Mouse (Mus musculus) layer of hippocampus, postnatal 25 days (tissue): Measurements from ENCODE around the gene Gm10271. TPM values are rescaled to one million over a fixed set of nuclear protein-coding genes. Genes with fewer than 3 reads are reported as not detected.

Experiments
- DNase-seq, 2 experiments: peaks; one replicate each; pipeline ENCODE4 v3.0.0; 2022; ENCODE audit warnings: mixed read lengths in 2 of 2, low spot score in 1 of 2; ENCODE audit errors: extremely low spot score in 1 of 2
- total RNA-seq, 2 experiments: library from RNA; stranded (reverse); gene quantifications; 2 replicates each; pipeline ENCODE4 v1.2.3; 2021

Gene Gm10271
- total RNA-seq, 2 experiments from 2014 or later = not detected

DNA sequence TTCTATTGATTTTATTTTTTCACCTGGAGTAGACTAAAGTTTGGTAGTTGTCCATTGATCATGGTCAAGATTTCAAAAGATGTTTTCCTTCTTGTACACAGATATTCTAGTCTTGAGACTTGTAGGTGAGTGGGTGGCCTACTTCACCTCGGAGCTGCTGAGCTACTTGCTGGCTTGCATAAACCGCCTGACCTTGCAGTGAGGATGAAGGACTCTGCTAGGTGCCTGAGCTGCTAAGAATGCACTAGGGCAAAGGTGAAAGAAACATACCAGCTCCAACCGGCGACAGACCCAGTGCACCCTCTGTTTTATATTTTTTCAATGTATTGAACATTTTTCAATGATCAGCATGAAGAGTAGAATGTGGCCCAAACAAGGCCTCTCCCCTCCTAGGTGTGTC, 7.9 kb upstream of the Gm10271 start:
- no peak for DNase-seq

GRCm38 (mm10) chr10:116978841-116979240, 6.4 kb upstream of the Gm10271 start:
- no peak for DNase-seq

DNA sequence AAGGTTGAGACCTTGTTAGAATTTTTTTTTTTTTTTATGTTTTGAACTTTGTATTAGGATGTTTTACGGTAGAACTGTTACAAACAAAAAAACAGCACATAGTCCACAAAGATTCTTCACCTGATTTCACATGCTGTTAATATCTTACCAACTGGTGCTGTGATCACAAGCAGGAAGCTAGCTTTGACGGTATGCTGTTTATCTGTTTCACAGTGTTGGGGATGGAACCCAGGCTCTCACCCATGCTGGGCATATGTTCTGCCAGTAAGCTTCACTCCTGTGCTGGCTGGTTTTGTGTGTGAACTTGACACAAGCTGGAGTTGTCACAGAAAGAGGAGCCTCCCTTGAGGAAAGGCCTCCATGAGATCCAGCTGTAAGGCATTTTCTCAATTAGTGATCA, 5.4 kb upstream of the Gm10271 start:
- DNase-seq = no peak

- no peak for DNase-seq
These were observed 5.0 kb upstream of the Gm10271 start for GRCm38 (mm10) chr10:116977455-116977854.

DNA sequence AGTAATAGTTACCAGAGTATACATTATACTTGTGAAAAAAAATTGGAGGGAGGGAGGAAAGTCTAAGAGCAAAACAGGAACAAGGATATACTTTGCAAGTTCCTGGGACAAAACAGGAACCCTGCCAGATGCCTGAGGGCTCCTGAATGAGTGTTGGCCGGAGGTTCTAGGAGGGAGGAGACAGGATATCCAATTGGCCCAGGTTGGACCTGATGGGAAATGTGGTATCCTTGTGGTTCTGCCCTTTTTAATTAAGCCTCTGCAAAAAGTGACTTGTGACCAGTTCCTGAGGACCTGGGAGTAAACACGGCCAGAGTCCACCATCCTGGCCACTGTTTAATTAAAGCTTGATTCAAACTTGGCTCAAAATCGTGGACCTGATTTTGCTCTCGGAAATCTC, 3.7 kb downstream of the Gm10271 start:
- no peak for DNase-seq

- no peak for DNase-seq
These were observed 6.3 kb downstream of the Gm10271 start for GRCm38 (mm10) chr10:116966065-116966464.

DNA sequence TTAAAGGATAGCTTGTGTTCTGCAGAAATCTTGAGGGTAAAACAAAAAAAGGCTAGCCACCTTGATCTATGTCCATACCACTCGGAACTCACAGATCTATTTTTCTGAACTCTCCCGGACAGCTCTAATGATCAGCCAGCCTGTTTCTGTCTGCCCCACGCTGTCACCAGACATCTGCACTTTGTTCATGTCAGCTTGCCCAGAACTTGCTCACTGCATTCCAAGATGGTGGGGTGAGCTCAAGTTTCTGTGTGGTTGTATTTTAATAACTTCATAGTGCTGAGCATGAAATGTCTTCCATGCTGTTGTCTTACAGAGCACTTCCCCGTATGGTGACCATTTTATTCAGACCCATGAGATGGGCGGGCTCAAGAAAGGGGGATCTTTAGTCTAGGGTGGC, 7.1 kb downstream of the Gm10271 start:
- DNase-seq = no peak

GRCm38 (mm10) chr10:116964571-116964970, 7.8 kb downstream of the Gm10271 start:
- no peak for DNase-seq

DNA sequence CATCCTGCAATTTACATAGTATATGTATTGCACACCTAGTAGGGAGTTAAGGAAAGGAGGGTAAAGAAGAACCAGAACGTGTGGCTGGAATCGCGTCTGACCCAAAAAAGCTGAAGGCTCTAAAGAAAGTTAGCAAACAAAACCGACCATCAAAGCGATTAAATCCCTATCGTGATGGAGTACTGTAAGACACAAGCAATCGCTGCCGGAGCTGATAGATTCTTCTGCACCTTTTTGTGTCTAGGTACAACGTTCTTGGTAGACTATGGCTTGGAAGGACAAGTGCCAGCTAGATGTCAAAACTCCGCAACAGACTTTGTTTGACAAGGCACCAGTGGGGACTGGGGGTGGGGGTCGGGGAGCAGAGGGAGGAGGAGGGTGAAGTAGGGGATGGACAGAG, 8.3 kb downstream of the Gm10271 start:
- DNase-seq = no peak

GRCm38 (mm10) chr10:116962803-116963202, 9.6 kb downstream of the Gm10271 start:
- no peak for DNase-seq

DNA sequence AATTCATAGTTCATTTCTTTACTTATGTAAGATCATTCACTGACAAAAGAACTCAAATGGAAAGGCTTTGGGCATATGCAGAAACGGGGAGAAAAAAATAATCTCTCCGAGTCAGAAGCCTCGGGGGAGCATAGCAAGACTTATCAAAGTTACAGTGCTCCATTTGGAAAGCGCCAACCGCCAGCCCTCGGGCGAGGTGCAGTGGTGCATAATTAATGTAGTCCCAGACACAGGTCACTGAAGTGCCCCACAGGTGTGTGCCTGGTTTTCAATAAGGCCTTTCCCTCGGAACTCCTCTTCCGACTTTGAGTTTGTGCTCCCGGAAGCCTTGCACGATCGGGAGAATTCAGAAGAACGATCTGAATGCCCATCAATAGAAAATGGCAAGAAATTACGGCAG, 10.3 kb downstream of the Gm10271 start:
- no peak for DNase-seq

DNA sequence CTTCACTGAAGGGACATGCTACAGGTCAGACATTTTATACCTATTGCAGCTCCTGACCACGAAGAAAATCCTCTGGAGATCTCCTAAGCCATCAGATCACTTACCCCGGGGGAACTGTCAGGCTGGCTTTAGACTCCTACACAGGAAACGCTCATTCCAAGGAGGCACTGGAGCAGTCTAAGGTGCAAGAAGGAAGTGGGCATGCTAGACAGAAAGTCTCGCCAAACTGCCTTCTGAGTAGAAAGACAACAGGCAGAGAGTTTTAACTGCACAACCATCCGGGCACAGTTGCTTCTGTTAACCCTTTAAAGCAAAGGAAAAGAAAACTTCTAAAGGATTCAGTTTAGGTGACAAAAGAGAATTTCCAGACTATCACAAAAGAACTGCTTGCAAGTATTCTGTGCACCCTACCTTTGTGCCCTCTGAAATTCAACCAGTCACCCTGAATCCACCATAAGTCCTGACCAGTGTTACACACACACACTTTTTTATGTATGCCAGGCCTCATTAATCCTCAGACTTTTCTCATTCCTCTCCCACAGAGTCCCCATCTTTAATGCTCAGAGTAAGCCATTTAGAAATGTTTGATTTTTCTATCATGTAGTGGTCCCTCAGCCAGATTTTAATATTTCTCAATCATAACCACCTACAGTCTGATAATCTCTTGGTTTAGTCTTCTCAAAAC, 14.4 kb downstream of the Gm10271 start:
- no peak for DNase-seq

DNA sequence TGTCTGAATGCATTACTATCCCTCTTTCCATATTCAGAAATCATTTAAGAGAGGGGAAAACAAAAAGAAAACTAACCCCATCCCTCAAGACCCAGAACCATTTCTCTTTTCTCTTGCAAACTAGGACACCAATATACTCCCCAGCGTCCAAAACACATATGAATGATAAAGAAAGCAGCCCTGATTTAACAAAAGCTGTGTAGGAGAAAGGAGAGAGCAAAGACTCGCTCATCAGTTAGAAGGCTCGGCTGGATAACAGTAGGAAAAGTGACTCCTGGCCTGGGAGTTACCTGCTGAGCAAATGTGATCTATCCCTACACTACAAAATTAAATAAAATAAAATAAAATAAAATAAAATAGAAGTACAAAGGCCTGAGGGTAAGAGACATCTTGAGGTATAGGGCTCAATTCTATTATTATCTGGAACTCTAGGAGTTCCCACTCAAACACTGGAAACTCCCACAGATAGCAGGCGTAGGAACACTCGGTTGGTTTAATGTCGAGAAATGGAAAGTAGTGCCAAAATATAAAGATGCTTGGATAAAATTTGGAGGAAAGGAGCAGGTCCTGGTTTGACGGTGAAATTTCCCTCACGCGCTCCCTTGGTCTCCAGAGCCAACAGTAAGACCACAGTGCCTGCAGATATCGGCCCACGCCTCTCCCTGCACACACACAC, 15.8 kb downstream of the Gm10271 start:
- DNase-seq = no peak

DNA sequence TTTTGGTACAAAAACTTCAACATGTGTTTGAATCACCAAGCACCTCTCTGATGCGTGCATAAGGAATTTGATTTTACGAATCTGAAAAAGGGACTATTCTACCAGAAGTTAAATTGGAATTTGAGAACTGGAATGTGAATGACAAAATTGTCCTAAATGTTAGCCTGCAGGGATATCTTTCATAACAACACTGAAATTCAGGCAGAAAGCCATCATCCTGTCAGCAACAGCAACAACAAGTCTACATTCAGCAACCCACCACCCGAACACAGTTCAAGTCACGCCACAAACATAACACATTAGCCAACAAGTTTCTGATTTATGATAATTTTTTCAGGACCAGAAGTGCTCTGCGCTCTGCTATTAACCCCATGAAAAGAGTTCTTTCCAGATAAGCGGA, 17.2 kb downstream of the Gm10271 start:
- no peak for DNase-seq

- no peak for DNase-seq
These were observed 21.5 kb downstream of the Gm10271 start for GRCm38 (mm10) chr10:116950886-116951285.

DNA sequence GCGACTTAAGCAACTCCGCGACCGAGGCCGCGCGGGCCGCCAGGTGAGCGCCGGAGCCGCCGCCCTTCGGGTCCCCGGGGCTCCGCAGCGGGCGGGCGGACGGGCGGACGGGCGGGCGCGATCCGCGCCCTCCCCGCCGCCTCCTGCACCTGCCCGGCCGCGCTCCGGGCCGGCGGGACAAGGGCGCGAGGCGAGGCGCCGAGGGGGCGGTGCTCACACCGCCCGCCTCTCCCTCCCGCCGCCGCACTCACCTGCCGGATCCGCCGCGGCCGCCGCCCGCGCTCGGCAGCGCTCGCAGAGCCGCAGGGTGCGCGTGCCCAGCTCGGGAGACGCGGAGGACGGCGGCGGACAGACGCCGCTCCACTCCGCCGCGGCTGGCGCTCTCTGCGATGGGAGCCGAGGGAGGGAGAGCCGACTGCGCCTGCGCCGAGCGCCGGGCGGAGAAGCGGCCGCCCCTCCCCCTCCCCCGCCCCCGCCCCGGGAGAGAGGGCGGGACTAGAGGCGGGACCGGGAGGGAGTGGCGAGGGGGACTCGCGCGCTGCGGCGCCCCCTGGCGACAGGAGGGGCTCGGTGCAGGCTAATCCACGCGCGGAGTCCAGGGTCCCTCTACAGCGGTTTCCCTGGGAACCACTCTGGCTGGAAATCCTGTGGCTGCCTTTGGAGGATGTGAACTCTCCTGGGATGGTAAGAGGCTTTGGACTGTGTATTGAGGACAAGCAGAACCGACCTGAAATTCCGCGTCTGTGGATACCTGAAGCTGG, 22.2 kb downstream of the Gm10271 start, which contains the start of gene Rab3ip:
TSS of gene Rab3ip (minus strand) at position 761 of the 761 bp plus-strand sequence.
- peak; percentile 88 to 94 for DNase-seq

DNA sequence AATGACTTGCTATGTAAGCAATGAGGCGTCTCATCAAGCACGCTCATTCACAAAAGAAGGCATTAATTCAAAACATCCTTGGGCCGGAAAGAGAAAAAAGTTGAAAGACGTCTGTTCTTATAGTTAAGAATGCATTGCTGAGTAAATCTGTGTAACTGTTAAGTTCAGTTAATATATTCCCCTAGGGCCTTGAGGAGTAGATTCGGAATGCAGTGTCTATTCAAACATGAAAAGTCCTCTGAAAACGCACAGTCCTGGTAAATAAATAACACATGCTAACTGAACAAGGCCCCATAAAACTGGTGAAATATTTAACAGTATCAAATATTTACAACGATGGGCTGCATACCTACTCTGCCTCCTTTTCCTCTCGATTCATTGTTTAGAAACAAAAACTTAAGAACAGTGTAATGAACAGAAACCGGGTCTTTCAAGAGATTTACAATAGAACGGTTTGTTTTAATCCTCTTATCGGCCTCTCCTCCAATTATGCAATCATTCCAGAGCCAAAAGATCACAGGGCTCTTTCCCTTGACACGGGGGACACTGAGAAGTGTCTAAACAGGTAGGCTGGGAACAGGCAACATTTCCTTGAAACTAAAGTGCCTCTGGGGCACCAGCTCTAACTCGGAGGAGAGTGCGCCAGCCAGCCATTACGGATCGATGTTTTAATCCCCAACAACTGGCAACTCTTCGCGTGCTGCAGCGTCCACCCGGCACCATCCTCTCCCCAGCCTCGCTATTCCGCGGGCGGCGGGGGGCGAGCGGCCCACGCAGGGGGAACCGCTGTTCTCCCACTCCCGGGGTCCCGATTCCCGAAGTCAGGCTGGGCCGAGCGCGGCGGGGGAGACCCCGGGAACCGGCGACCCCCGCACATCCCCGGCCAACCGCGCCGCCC, 23.0 kb downstream of the Gm10271 start:
- peak in 1 of 2 experiments; percentile 38 for DNase-seq

DNA sequence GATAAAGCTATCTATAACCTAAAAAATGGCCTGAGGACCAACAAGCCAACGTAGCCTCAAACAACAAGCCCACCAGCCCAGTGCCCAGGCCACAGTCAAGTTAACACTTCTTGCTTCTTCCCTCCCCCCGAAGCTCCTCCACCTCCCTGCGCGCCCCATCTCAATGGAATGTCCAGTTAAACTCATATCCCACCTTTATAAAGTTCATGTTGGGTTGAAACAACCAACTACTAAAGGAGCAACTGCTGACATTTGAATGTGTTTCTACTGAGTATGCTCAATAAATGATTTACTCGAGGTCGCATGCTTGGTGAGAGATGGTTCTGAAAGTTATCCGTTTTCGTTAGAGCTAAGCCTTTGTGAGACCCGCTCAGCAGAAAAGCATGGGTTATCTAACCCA, 24.0 kb downstream of the Gm10271 start:
- DNase-seq = no peak

DNA sequence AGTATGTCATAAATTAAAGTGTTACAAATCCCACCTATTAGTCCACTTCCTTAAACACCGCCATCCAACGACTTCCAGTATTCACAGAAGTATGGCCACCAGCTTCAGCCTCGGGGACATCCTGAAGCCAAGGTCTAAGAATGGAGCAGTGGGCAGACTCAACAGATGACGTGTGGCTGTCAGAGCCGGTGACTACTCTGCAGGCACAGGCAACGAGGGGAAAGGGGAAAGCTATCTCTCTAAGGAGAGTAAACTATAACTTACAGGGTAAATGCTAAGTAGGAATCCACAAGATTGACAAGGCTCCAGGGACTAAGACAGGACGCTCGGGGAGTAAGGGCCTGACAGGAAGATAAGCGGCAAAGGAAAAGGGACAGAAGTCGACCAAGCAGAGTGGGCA, 27.5 kb downstream of the Gm10271 start:
- DNase-seq = no peak

DNA sequence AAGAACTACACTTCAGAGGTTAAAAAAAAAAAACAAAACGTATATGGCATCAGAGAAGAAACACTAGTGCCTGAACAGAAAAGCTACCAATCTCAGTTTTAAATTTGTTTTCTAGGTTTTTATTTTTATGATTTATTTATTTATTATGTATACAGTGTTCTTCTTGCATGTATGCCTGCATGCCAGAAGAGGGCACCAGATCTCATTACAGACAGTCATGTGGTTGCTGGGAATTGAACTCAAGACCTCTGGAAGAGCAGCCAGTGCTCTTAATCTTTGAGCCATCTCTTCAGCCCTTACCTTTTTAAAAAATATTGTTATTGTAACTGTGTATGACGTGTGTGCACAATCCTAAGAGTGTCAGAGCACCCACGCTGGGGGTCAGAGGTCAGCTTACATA, 28.3 kb downstream of the Gm10271 start:
- DNase-seq = no peak
